Mouse (Mus musculus) limb, embryonic 10.5 days (tissue): ENCODE results near the gene Prmt8. TPM values are rescaled to one million over a fixed set of nuclear protein-coding genes. Genes with fewer than 3 reads are reported as not detected.

ENCODE experiments used
- DNase-seq: peaks from one replicate; pipeline ENCODE4 v3.0.0-alpha.2; 2017; ENCODE audit warnings: low spot score
- H3K27ac ChIP-seq: fragments of 300-500 bp; sonication (generic); 2 replicates; pipeline ENCODE4 v1.5.1; 2016; ENCODE audit warnings: mild to moderate bottlenecking
- H3K27me3 ChIP-seq: fragments of 300-500 bp; sonication (generic); 2 replicates; pipeline ENCODE4 v1.6.1; 2016; ENCODE audit warnings: low read depth, mild to moderate bottlenecking; ENCODE audit not compliant: poor library complexity, severe bottlenecking
- H3K36me3 ChIP-seq: fragments of 300-500 bp; sonication (generic); 2 replicates; pipeline ENCODE4 v1.6.1; 2016; ENCODE audit warnings: mild to moderate bottlenecking, moderate library complexity
- H3K4me1 ChIP-seq: fragments of 300-500 bp; sonication (generic); 2 replicates; pipeline ENCODE4 v1.6.1; 2016
- H3K4me3 ChIP-seq: fragments of 300-500 bp; sonication (generic); 2 replicates; pipeline ENCODE4 v1.5.1; 2016; ENCODE audit warnings: mild to moderate bottlenecking, moderate library complexity
- H3K9me3 ChIP-seq: fragments of 300-500 bp; sonication (generic); replicated peaks from 2 replicates; pipeline ENCODE4 v1.6.1; 2016; ENCODE audit warnings: mild to moderate bottlenecking
- WGBS: fragments of 180-500 bp; shearing (Covaris S2); methylation state at CpG from one replicate; pipeline ENCODE4 v1.1.7; 2016; 5-methylcytosine and 5-hydroxymethylcytosine counted together
- polyA plus RNA-seq: library from polyadenylated mRNA; unstranded; fragments of >200 nt; fragmentation: Nextera tagmentation; extraction: Ambion mirVana; gene quantifications from 2 replicates; pipeline ENCODE4 v1.2.1, GENCODE M21; 2016

Gene Prmt8
- polyA plus RNA-seq, 1 experiment from 2014 or later = not detected

GRCm38 (mm10) chr6:127719875-127720274, 49.4 kb downstream of the Prmt8 start:
- 88% methylated on average over 14 of the region's 14 CpGs for WGBS

GRCm38 (mm10) chr6:127717239-127718137, 51.8 kb downstream of the Prmt8 start:
- DNase-seq = no peak
- H3K4me3 ChIP-seq = no peak overlapping the region
- no peaks in the 10 kb centered on the region for H3K9me3 ChIP-seq
- H3K27me3 ChIP-seq = no peaks in the 10 kb centered on the region
- H3K36me3 ChIP-seq = no peaks in the 10 kb centered on the region
- H3K4me1 ChIP-seq = peaks cover 13% of the 10 kb centered on the region
- H3K27ac ChIP-seq = no peak overlapping the region; the same call in 1 of the 2 replicates
- WGBS = 72% methylated on average over 21 of the region's 21 CpGs

More at GRCm38 (mm10) chr6:127719875-127720274, 49.4 kb downstream of the Prmt8 start:
- Histone ChIP-seq H3K4me3 (no peak overlapping the region), H3K9me3 (no peaks in the 10 kb centered on the region), H3K27me3 (no peaks in the 10 kb centered on the region), H3K27ac (no peak overlapping the region), H3K4me1 (peaks cover 10% of the 10 kb centered on the region), H3K36me3 (no peaks in the 10 kb centered on the region)
- no peak for DNase-seq

GRCm38 (mm10) chr6:127715428-127715827, 53.8 kb downstream of the Prmt8 start:
- Histone ChIP-seq H3K4me3 (no peak overlapping the region), H3K36me3 (no peaks in the 10 kb centered on the region), H3K9me3 (no peaks in the 10 kb centered on the region), H3K4me1 (peaks cover 13% of the 10 kb centered on the region), H3K27me3 (no peaks in the 10 kb centered on the region), H3K27ac (no peak overlapping the region)
- no peak for DNase-seq
- WGBS = 94% methylated on average over 5 of the region's 5 CpGs

GRCm38 (mm10) chr6:127714906-127715305, 54.4 kb downstream of the Prmt8 start:
- DNase-seq = no peak
- H3K27me3 ChIP-seq = no peaks in the 10 kb centered on the region
- H3K9me3 ChIP-seq = no peaks in the 10 kb centered on the region
- H3K4me1 ChIP-seq = peaks cover 13% of the 10 kb centered on the region
- H3K36me3 ChIP-seq = no peaks in the 10 kb centered on the region
- 55% methylated on average over 5 of the region's 5 CpGs for WGBS
- H3K4me3 ChIP-seq = no peak overlapping the region
- no peak overlapping the region for H3K27ac ChIP-seq

- Histone ChIP-seq H3K36me3 (no peaks in the 10 kb centered on the region), H3K27ac (no peak overlapping the region), H3K27me3 (no peaks in the 10 kb centered on the region), H3K9me3 (no peaks in the 10 kb centered on the region), H3K4me1 (peaks cover 8% of the 10 kb centered on the region; the same call in 1 of the 2 replicates), H3K4me3 (no peak overlapping the region)
- no peak for DNase-seq
- WGBS = 17% methylated on average over 1 of the region's 1 CpGs
These were observed 61.0 kb downstream of the Prmt8 start for GRCm38 (mm10) chr6:127708218-127708628.

GRCm38 (mm10) chr6:127701036-127701783, 68.1 kb downstream of the Prmt8 start:
- Histone ChIP-seq H3K27me3 (no peaks in the 10 kb centered on the region), H3K4me3 (no peak overlapping the region), H3K36me3 (no peaks in the 10 kb centered on the region), H3K9me3 (no peaks in the 10 kb centered on the region), H3K27ac (no peak overlapping the region), H3K4me1 (peaks cover 10% of the 10 kb centered on the region; the same call in 1 of the 2 replicates)
- WGBS = 53% methylated on average over 10 of the region's 11 CpGs
- DNase-seq = no peak

GRCm38 (mm10) chr6:127693681-127694080, 75.6 kb downstream of the Prmt8 start:
- no peaks in the 10 kb centered on the region for H3K9me3 ChIP-seq
- no peak for DNase-seq
- no peaks in the 10 kb centered on the region for H3K36me3 ChIP-seq
- no peak overlapping the region for H3K27ac ChIP-seq
- no peak overlapping the region for H3K4me3 ChIP-seq
- WGBS = 90% methylated on average over 7 of the region's 7 CpGs
- no peaks in the 10 kb centered on the region; the same call in 1 of the 2 replicates for H3K27me3 ChIP-seq
- peaks cover 14% of the 10 kb centered on the region for H3K4me1 ChIP-seq

- Histone ChIP-seq H3K4me1 (peaks cover 14% of the 10 kb centered on the region), H3K4me3 (no peak overlapping the region), H3K36me3 (no peaks in the 10 kb centered on the region), H3K27me3 (no peaks in the 10 kb centered on the region; the same call in 1 of the 2 replicates), H3K27ac (no peak overlapping the region), H3K9me3 (no peaks in the 10 kb centered on the region)
- WGBS = 28% methylated on average over 7 of the region's 7 CpGs
- DNase-seq = no peak
These were observed 77.0 kb downstream of the Prmt8 start for GRCm38 (mm10) chr6:127692298-127692697.

- Histone ChIP-seq H3K36me3 (no peaks in the 10 kb centered on the region), H3K4me1 (peaks cover 15% of the 10 kb centered on the region), H3K4me3 (no peak overlapping the region), H3K27me3 (no peaks in the 10 kb centered on the region; the same call in 1 of the 2 replicates), H3K9me3 (no peaks in the 10 kb centered on the region), H3K27ac (no peak overlapping the region)
- 88% methylated on average over 6 of the region's 6 CpGs for WGBS
- DNase-seq = no peak
These were observed 82.0 kb downstream of the Prmt8 start for GRCm38 (mm10) chr6:127687181-127687860.

GRCm38 (mm10) chr6:127684981-127685380, 84.3 kb downstream of the Prmt8 start:
- no peak for DNase-seq
- no peaks in the 10 kb centered on the region for H3K9me3 ChIP-seq
- H3K27me3 ChIP-seq = no peaks in the 10 kb centered on the region
- WGBS = 87% methylated on average over 4 of the region's 4 CpGs
- peaks cover 10% of the 10 kb centered on the region; the same call in 1 of the 2 replicates for H3K4me1 ChIP-seq
- H3K36me3 ChIP-seq = no peaks in the 10 kb centered on the region
- H3K27ac ChIP-seq = no peak overlapping the region
- H3K4me3 ChIP-seq = no peak overlapping the region

- Histone ChIP-seq H3K27ac (no peak overlapping the region), H3K27me3 (peaks cover 7% of the 10 kb centered on the region; the same call in 1 of the 2 replicates), H3K36me3 (no peaks in the 10 kb centered on the region), H3K4me3 (no peak overlapping the region), H3K4me1 (0 out of 2 replicates have a peak, but pooled peaks cover 4% of the 10 kb centered on the region), H3K9me3 (no peaks in the 10 kb centered on the region)
- WGBS = 78% methylated on average over 8 of the region's 8 CpGs
- no peak for DNase-seq
These were observed 85.7 kb downstream of the Prmt8 start for GRCm38 (mm10) chr6:127683561-127683960.

GRCm38 (mm10) chr6:127680784-127681183, 88.5 kb downstream of the Prmt8 start:
- 90% methylated on average over 7 of the region's 7 CpGs for WGBS
- no peak overlapping the region for H3K27ac ChIP-seq

More at GRCm38 (mm10) chr6:127680784-127681183, 88.5 kb downstream of the Prmt8 start:
- DNase-seq = no peak
- Histone ChIP-seq H3K27me3 (peaks cover 12% of the 10 kb centered on the region; the same call in 1 of the 2 replicates), H3K4me1 (0 out of 2 replicates have a peak, but pooled peaks cover 4% of the 10 kb centered on the region), H3K36me3 (no peaks in the 10 kb centered on the region), H3K9me3 (no peaks in the 10 kb centered on the region), H3K4me3 (no peak overlapping the region)
